Mouse (Mus musculus) embryonic fibroblast, embryonic 13.5 days (primary cell): ENCODE data around the gene Lpcat2. TPM values are rescaled to one million over a fixed set of nuclear protein-coding genes. Genes with fewer than 3 reads are reported as not detected.

Source experiments
- H3K27ac ChIP-seq: 2 replicates; pipeline ENCODE4 v1.5.1; 2012; ENCODE audit warnings: low read length, control low read depth, inconsistent platforms; ENCODE audit not compliant: insufficient read depth
- H3K4me1 ChIP-seq: 2 replicates; pipeline ENCODE4 v1.6.1; 2011; ENCODE audit warnings: low read length; ENCODE audit not compliant: control insufficient read depth, insufficient read depth
- H3K4me3 ChIP-seq: 2 replicates; pipeline ENCODE4 v1.5.1; 2011; ENCODE audit warnings: mild to moderate bottlenecking, control low read depth, low read length; ENCODE audit not compliant: insufficient read depth
- CTCF ChIP-seq: IDR thresholded peaks from 2 replicates; pipeline ENCODE4 v1.5.1; 2011; ENCODE audit warnings: mild to moderate bottlenecking, control low read depth, low read length, moderate library complexity, borderline replicate concordance; ENCODE audit not compliant: insufficient read depth
- POLR2A ChIP-seq: IDR thresholded peaks from 2 replicates; pipeline ENCODE4 v1.6.1; 2011; ENCODE audit warnings: low read depth, mild to moderate bottlenecking, control low read depth, low read length, moderate library complexity
- polyA plus RNA-seq: library from polyadenylated mRNA; stranded (reverse); fragments of >200 nt; gene quantifications from 2 replicates; pipeline ENCODE4 v1.2.4, GENCODE M21; 2011; ENCODE audit warnings: low read depth; ENCODE audit not compliant: missing spikeins, insufficient read length

Gene Lpcat2
- polyA plus RNA-seq, 1 experiment = 4.3 TPM

DNA sequence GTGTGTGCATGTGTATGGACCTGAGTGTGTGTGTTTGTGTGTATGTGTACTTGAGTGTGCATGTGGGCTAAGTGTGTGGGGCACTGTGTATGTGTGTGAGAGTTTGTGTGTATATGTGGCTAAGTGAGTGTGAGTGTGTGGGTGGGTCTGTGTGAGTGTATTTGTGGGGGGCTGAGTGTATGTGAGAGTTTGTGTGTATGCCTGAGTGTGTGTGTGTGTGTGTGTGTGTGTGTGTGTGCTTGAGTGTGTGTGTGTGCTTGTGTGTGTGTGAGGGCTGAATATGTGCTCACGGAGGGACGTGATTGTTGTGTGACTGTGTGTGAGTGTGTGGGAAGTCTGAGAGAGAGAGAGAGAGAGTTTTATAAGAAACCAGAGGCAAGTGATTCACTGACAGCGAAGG lies 3.8 kb upstream of the Lpcat2 start:
- H3K4me1 ChIP-seq = peaks cover 20% of the 10 kb centered on the region
- TF ChIP-seq POLR2A (no peak), CTCF (no peak)
- no peak overlapping the region for H3K4me3 ChIP-seq
- H3K27ac ChIP-seq = no peak overlapping the region

DNA sequence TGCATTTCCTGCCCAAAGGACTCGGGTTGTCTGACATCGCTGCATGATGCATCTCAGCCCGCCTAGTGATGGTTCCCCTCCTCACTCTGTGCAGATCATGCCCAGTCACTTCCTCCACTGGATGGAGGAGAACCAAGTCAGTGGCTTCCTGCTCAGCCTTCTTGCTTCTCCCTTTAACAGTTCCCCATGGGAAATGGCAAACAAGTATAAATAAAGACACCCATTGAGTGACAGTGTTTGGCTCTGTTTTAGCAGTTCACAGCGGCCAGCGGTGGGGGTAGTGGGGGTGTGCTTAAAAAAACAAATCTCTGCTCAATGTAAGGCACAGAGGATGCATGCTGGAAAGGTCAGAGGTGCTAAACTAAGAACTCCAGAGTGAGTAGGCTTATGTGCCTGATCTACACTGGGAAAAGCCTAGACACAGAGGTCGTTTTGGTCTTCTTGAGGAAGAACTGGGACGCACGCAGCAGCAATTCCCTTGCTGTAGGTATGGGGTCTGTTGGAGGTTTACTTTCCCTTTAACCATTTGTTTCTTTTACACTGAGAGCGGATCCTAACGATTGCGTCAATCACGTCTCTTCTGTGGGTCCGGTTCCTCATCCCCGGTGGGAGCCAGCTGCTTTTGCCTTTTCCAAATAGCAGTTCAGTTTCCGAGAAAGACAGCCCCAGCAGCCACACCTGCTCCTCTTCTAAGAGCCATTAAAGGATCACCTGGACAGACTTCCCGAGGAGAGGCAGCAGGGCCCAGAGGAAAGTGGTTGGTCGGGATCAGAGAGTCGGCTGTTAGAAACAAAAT lies 1.8 kb upstream of the Lpcat2 start:
- TF ChIP-seq CTCF (no peak), POLR2A (no peak)
- Histone ChIP-seq H3K4me1 (peaks cover 12% of the 10 kb centered on the region), H3K27ac (no peak overlapping the region), H3K4me3 (no peak overlapping the region)

DNA sequence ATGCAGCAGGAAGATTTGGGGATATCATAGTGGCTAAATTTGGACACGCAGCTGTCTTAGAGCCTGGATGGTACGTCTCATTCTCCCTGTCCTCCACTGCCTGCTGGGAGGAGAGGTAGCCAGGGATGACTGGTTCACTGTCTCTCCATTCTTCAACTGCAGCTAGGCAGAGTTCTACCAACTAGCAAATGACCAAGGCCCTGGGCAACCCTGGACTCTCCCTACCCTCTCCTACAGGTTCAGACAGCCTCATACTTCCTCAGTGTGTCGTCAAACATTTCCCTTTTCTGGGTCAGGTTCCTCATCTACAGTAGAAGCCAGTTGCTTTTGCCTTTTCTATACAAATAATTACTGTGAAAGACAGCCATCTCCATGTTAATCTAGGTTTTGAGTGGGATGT lies 466 bp upstream of the Lpcat2 start:
- Histone ChIP-seq H3K27ac (no peak overlapping the region), H3K4me1 (peaks cover 5% of the 10 kb centered on the region; the same call in 1 of the 2 replicates), H3K4me3 (no peak overlapping the region)
- no peak for TF ChIP-seq POLR2A
- no peak for TF ChIP-seq CTCF

DNA sequence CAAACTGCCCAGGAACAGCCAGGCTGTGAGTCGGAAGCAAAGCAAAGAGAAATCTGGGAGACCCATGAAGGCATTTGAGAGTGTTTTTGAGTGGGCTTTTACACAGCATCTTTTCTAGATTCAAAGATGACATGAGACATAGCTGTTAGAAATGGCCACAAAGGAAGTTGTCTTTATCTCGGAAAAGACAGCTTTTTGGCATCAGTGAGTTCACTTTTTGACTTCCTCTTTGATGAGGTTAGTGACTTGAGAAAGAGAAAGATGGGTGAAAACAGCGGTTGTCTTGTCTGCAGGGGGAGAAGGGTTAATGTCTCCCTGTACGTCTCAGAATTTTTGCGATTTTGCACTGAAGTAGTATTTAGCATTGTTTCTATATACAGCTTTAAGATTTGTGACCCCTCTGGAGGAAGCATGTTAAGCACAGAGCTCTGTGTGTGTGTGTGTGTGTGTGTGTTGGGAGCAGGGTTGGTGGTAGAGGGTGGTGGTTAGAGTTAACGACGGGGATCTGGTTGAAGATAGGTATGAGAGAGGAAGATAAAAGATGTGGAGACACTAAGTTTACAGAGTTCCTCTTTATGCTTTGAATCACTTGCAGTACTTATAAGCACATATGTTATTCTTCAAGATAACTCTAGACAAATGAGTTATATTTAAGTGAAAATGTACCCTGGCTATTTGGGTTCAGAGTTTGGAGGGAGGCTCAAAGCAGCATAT lies 1.3 kb downstream of the Lpcat2 start:
- peak overlapping the region; percentile 75 for H3K4me3 ChIP-seq
- no peak for TF ChIP-seq CTCF
- H3K27ac ChIP-seq = no peak overlapping the region
- no peaks in the 10 kb centered on the region for H3K4me1 ChIP-seq

DNA sequence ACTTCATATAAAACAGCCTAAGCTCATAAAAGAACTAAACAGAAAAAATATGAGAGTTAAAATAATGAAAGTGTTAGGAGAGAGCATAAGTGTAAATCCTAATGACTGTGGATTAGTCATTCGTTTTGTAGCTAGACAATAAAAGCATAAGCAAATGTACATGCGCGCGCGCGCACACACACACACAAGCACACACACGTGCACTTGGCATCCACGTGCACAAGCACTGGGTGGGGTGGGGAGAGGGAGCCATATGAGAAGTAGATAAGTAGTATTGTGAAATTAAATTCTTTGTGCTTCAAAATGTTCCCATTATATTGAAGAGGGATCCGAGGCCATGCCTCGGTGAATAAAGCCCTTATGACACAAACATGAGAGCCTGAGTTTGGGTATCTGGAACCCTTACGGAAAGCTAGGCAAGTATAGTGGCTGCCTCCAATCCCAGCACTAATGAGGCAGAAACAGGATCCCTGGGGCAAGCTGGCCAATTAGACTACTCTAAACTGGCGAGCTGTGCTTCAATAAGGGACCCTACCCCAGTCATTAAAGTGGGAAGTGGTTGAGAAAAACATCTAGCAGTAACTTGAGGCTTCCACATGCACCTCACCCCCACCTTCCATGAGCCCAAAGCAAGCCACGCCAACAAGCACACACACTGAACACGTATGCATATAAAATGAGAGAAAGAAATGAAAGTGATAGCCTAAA lies 3.5 kb downstream of the Lpcat2 start:
- H3K4me1 ChIP-seq = no peaks in the 10 kb centered on the region
- H3K27ac ChIP-seq = no peak overlapping the region
- TF ChIP-seq CTCF = no peak
- TF ChIP-seq POLR2A = no peak
- no peak overlapping the region for H3K4me3 ChIP-seq

DNA sequence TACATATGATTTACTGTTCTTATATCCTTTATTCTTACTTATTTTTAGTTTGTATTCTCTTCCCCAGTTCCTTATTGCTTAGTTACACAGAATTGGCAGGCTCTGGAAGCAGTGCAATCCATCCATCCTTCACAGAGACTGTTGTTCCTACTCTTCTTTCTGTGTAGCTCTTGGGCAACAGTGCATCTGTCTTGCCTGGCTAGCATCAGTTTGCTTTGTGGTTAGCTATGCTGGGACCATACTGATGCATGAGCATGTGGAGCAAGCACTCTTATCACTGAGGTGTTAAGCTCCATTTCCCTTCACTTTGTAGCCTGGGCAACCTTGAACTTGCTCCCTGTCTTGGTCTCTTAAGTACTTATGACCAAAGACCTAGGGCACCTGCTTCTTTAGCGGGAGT lies 6.8 kb downstream of the Lpcat2 start:
- Histone ChIP-seq H3K27ac (no peak overlapping the region), H3K4me1 (peaks cover 2% of the 10 kb centered on the region; the same call in 1 of the 2 replicates), H3K4me3 (no peak overlapping the region)
- TF ChIP-seq CTCF (no peak), POLR2A (no peak)

DNA sequence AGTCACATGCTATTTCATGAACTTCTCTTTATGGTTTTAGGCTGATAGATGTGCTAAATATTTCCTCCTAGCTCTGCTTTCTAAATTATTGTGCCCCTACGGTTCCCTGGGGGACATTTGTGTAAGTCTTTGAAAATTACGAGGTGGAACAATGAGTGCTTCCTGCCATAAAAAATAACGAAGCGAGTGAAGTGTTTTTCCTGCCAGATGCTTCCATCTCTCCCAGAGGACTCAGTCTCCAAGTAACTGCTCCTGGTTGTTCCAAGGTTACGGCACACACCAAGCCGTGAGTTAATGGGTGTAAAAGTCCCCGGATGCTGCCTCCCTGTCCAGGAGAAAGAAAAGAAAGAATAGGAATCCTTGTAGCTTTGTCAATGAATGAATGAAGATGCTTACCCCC lies 15.1 kb downstream of the Lpcat2 start:
- Histone ChIP-seq H3K4me3 (no peak overlapping the region), H3K27ac (no peak overlapping the region), H3K4me1 (peaks cover 2% of the 10 kb centered on the region; the same call in 1 of the 2 replicates)
- TF ChIP-seq CTCF = no peak
- TF ChIP-seq POLR2A = no peak

DNA sequence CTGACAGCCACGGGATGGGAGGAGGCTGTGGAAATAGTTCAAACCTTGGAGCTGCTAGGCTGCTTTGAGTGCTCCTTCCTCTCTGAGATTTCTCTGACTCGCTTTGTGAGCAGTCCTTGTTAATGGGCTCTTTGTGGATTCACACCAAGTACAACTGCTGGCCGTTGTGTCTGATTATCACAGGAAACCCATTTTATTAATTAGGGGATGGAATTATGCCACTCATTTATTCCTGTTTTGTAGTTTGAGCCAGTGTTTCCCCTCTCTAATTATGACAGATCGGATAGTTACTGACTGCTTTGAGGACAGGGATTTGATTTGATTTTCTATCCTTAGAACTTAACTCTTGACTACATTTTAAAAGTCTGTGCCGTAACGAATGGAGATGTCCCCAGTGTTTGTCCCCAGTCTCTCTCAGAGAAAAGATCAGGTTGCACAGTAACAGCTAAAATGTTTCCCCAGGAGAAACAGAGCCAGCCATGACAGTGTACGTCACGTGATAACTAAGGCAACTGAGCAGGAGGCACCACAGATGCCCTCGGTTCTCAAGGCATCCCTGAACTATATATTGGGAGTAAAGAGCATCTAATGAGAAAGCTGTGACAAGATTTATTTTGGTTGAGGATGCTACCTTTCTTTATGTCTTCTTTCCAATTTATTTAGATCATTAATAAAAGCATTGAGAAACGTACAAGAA lies 17.1 kb downstream of the Lpcat2 start:
- Histone ChIP-seq H3K4me3 (no peak overlapping the region), H3K27ac (no peak overlapping the region), H3K4me1 (no peaks in the 10 kb centered on the region)
- TF ChIP-seq POLR2A = no peak
- TF ChIP-seq CTCF = no peak

DNA sequence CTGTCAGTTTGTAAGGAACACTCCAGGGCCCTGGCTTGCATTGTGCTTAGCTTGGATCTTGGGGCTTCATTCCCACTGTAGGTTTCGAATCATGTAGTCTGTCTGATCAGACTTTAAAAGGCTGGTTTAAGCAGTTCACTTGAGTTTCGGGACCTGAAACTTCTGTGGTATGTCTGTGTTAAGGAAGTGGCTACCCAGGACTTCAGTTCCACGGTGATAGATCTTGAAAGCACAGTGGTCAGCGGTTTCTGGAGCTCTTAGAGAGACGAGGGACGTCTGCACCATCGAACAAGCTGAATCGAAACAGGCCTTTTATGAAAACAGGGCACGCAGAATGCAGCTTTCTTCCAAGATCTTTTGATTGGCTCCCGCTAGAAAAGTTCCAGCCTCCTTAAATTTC lies 20.7 kb downstream of the Lpcat2 start:
- no peak overlapping the region for H3K27ac ChIP-seq
- H3K4me3 ChIP-seq = no peak overlapping the region
- TF ChIP-seq POLR2A (no peak), CTCF (no peak)
- no peaks in the 10 kb centered on the region for H3K4me1 ChIP-seq
